Mouse (Mus musculus) monocyte, adult 2 months (primary cell): ENCODE data around the gene Hrk.

ENCODE experiments used
- DNase-seq, 2 experiments: peaks; one replicate each; pipeline ENCODE4 v3.0.0; 2022; ENCODE audit warnings: low spot score in 2 of 2, low read depth in 1 of 2

Gene Hrk

GRCm38 (mm10) chr5:118164581-118164980 lies at the start of gene Hrk:
Hrk (plus strand) TSS chr5:118164648.
- DNase-seq, result no peak

- no peak for DNase-seq
Measured at GRCm38 (mm10) chr5:118118351-118118750, 46.1 kb upstream of the Hrk start.

GRCm38 (mm10) chr5:118118922-118119321 lies 45.5 kb upstream of the Hrk start:
- no peak for DNase-seq

- no peak for DNase-seq
Measured at GRCm38 (mm10) chr5:118120670-118121069, 43.8 kb upstream of the Hrk start.

GRCm38 (mm10) chr5:118121928-118122327 lies 42.5 kb upstream of the Hrk start:
- no peak for DNase-seq

- no peak for DNase-seq
Measured at GRCm38 (mm10) chr5:118123096-118123495, 41.4 kb upstream of the Hrk start.

GRCm38 (mm10) chr5:118126671-118127070 lies 37.8 kb upstream of the Hrk start:
- no peak for DNase-seq

- DNase-seq, result no peak
Measured at GRCm38 (mm10) chr5:118128208-118128607, 36.2 kb upstream of the Hrk start.

GRCm38 (mm10) chr5:118128651-118129050 lies 35.8 kb upstream of the Hrk start:
- no peak for DNase-seq

GRCm38 (mm10) chr5:118136391-118136790 lies 28.1 kb upstream of the Hrk start:
- DNase-seq, result no peak

- DNase-seq, result no peak
Measured at GRCm38 (mm10) chr5:118139630-118140029, 24.8 kb upstream of the Hrk start.

GRCm38 (mm10) chr5:118142471-118142870 lies 22.0 kb upstream of the Hrk start:
- no peak for DNase-seq

- no peak for DNase-seq
Measured at GRCm38 (mm10) chr5:118143211-118144026, 21.0 kb upstream of the Hrk start.

GRCm38 (mm10) chr5:118144327-118144726 lies 20.1 kb upstream of the Hrk start:
- DNase-seq, result no peak

GRCm38 (mm10) chr5:118144770-118145169 lies 19.7 kb upstream of the Hrk start:
- DNase-seq, result no peak

- no peak for DNase-seq
Measured at GRCm38 (mm10) chr5:118145458-118145857, 19.0 kb upstream of the Hrk start.

GRCm38 (mm10) chr5:118145999-118146679 lies 18.3 kb upstream of the Hrk start:
- DNase-seq, result no peak

GRCm38 (mm10) chr5:118147264-118147663 lies 17.2 kb upstream of the Hrk start:
- no peak for DNase-seq

- DNase-seq, result no peak
Measured at GRCm38 (mm10) chr5:118149711-118150110, 14.7 kb upstream of the Hrk start.

- peak; percentile 54 to 70 for DNase-seq
Measured at GRCm38 (mm10) chr5:118154839-118155564, 9.4 kb upstream of the Hrk start, which contains the start of gene Fbxw8. Fbxw8 (minus strand) TSS chr5:118155464.

GRCm38 (mm10) chr5:118155565-118155947 lies 8.9 kb upstream of the Hrk start:
- no peak for DNase-seq

- DNase-seq, result no peak
Measured at GRCm38 (mm10) chr5:118156976-118157375, 7.5 kb upstream of the Hrk start.
